Mouse (Mus musculus): ENCODE results near the gene Neurog3. TPM values are rescaled to one million over a fixed set of nuclear protein-coding genes. Genes with fewer than 3 reads are reported as not detected.

The Neurog3 gene
- total and polyA plus RNA-seq, 2 experiments from 2014 or later = not detected

DNA sequence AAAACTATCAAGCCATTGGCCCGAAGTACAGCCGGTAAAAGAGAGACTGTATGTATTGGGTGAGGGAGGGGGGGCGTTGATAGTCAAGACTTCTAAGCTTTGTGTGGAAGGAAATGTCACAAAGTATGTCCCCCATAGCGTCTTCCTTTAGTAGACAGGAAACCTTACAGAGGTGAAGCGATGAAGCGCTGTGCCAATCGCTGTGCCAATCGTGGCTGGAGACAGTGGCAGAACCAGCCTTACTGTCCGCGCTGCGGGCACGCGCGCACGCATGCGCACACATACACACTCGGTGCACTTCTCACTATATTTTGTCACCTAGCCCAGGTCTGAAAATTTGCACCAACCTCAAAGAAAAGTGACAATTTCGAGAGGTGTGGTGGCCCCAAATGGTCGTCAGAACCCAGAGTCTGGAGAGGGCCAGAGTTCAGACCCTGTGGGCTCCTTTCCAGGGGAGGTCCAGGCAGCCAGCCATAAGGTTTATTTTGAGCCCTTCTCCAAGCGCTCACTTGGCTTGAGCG, 5.1 kb upstream of the Neurog3 start:
- no peaks in the 10 kb centered on the region for H3K9me3 ChIP-seq (replicated peaks; ENCODE audit: control insufficient read depth, low read length)
- H3K27ac ChIP-seq (ENCODE audit: low read depth) = no peak overlapping the region
- WGBS = 37% methylated on average over 21 of the region's 21 CpGs
- no peaks in the 10 kb centered on the region for H3K36me3 ChIP-seq (replicated peaks; ENCODE audit: control insufficient read depth, insufficient read depth, low read length)
- no peak for DNase-seq (ENCODE audit: low spot score)
- TF ChIP-seq CTCF (IDR thresholded peaks at IDR 0.05; ENCODE audit: low read depth) (no peak), EP300 (IDR thresholded peaks at IDR 0.05; ENCODE audit: low read depth) (no peak)
- H3K27me3 ChIP-seq (ENCODE audit: control insufficient read depth, insufficient read depth, low read length) = peaks cover 61% of the 10 kb centered on the region
- no peak overlapping the region for H3K4me3 ChIP-seq (ENCODE audit: low read depth, low read length)
- no peak for ATAC-seq (ENCODE audit: insufficient read depth, low read depth)
- H3K4me1 ChIP-seq (ENCODE audit: control insufficient read depth, insufficient read depth) = no peaks in the 10 kb centered on the region
- no peak overlapping the region for H3K4me2 ChIP-seq (ENCODE audit: low read depth, low read length)
- no peak overlapping the region for H3K9ac ChIP-seq (replicated peaks; ENCODE audit: low read depth, low read length)

GRCm38 (mm10) chr10:62128316-62128951, 4.5 kb upstream of the Neurog3 start:
- TF ChIP-seq EP300 (IDR thresholded peaks at IDR 0.05; ENCODE audit: low read depth) = no peak
- no peak for TF ChIP-seq CTCF (IDR thresholded peaks at IDR 0.05; ENCODE audit: low read depth)
- ATAC-seq (ENCODE audit: insufficient read depth, low read depth) (no peak), DNase-seq (ENCODE audit: low spot score) (no peak)
- 2% methylated on average over 32 of the region's 32 CpGs for WGBS
- H3K4me2 ChIP-seq (ENCODE audit: low read depth, low read length) = no peak overlapping the region
- no peaks in the 10 kb centered on the region for H3K4me1 ChIP-seq (ENCODE audit: control insufficient read depth, insufficient read depth)
- H3K9ac ChIP-seq (replicated peaks; ENCODE audit: low read depth, low read length) = no peak overlapping the region
- no peaks in the 10 kb centered on the region for H3K36me3 ChIP-seq (replicated peaks; ENCODE audit: control insufficient read depth, insufficient read depth, low read length)
- no peaks in the 10 kb centered on the region for H3K9me3 ChIP-seq (replicated peaks; ENCODE audit: control insufficient read depth, low read length)
- H3K27me3 ChIP-seq (ENCODE audit: control insufficient read depth, insufficient read depth, low read length) = peaks cover 68% of the 10 kb centered on the region
- H3K27ac ChIP-seq (ENCODE audit: low read depth) = no peak overlapping the region
- H3K4me3 ChIP-seq (ENCODE audit: low read depth, low read length) = no peak overlapping the region

DNA sequence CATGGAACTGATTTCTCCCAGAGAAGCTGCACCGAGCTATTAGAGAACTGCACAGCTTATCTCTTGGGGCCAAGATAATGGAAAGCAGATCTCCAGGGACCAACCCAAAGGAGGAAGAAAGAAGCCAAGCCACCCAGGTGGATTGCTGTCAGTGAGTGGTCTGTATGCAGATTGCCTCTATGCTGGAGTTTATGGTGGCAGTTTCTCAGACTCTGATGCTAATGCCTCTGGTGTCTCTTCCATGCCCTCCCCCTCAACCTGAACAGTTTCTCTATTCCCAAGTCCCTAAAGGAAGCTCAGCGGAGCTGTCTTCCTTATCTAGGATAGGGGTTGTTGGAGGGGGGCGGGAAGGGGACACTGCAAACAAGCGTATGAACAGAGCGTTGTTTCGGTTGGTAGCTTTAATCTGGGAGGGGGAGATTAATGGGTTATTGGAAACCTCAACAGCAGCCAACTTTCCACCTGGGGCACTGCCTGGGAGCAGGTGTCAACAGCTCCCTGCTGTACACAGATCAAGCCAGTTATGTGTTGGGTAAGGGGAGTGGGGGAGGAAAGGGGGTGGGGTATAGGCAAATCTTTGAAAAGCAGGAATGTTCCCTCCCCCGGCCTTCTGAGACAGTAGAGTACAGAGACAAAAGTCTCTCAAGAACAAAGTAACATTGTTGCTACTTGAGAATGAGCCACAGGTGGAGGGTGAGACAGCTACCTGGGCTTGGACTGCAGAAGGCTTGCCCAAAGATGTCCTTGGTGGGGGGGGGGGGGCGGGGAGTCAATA, 3.0 kb downstream of the Neurog3 start:
- DNase-seq (ENCODE audit: low spot score) = no peak
- no peak overlapping the region for H3K27ac ChIP-seq (ENCODE audit: low read depth)
- WGBS = 5% methylated on average over 7 of the region's 8 CpGs
- no peaks in the 10 kb centered on the region for H3K9me3 ChIP-seq (replicated peaks; ENCODE audit: control insufficient read depth, low read length)
- H3K36me3 ChIP-seq (replicated peaks; ENCODE audit: control insufficient read depth, insufficient read depth, low read length) = no peaks in the 10 kb centered on the region
- H3K4me2 ChIP-seq (ENCODE audit: low read depth, low read length) = no peak overlapping the region
- H3K4me3 ChIP-seq (ENCODE audit: low read depth, low read length) = no peak overlapping the region
- peaks cover 75% of the 10 kb centered on the region for H3K27me3 ChIP-seq (ENCODE audit: control insufficient read depth, insufficient read depth, low read length)
- TF ChIP-seq EP300 (IDR thresholded peaks at IDR 0.05; ENCODE audit: low read depth) (no peak), CTCF (IDR thresholded peaks at IDR 0.05; ENCODE audit: low read depth) (no peak)
- no peak for ATAC-seq (ENCODE audit: insufficient read depth, low read depth)
- H3K9ac ChIP-seq (replicated peaks; ENCODE audit: low read depth, low read length) = no peak overlapping the region
- no peaks in the 10 kb centered on the region for H3K4me1 ChIP-seq (ENCODE audit: control insufficient read depth, insufficient read depth)

DNA sequence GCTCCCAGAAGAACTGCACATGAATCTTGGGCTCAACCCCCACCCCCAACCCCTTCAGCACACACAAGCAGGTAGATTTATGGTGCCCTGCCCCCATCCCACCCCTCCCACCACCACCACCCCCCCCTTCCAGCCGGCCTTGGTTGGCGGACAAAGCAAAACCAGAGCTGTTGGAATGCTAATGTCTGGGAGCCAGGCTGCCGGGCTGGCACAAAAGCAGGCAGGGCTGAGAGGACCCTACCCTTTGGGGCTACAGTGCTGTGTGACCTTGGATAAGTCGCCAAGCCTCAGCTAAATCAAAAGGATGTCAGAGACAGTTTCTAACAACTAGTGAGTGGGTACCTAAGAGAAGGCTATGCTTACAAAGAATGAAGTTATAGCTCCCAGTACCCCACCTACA, 4.3 kb downstream of the Neurog3 start:
- H3K27ac ChIP-seq (ENCODE audit: low read depth) = no peak overlapping the region
- no peak overlapping the region for H3K4me2 ChIP-seq (ENCODE audit: low read depth, low read length)
- no peaks in the 10 kb centered on the region for H3K36me3 ChIP-seq (replicated peaks; ENCODE audit: control insufficient read depth, insufficient read depth, low read length)
- no peak overlapping the region for H3K9ac ChIP-seq (replicated peaks; ENCODE audit: low read depth, low read length)
- DNase-seq (ENCODE audit: low spot score) (no peak), ATAC-seq (ENCODE audit: insufficient read depth, low read depth) (no peak)
- H3K4me1 ChIP-seq (ENCODE audit: control insufficient read depth, insufficient read depth) = no peaks in the 10 kb centered on the region
- TF ChIP-seq EP300 (IDR thresholded peaks at IDR 0.05; ENCODE audit: low read depth) (no peak), CTCF (IDR thresholded peaks at IDR 0.05; ENCODE audit: low read depth) (no peak)
- no peaks in the 10 kb centered on the region for H3K9me3 ChIP-seq (replicated peaks; ENCODE audit: control insufficient read depth, low read length)
- H3K27me3 ChIP-seq (ENCODE audit: control insufficient read depth, insufficient read depth, low read length) = peaks cover 62% of the 10 kb centered on the region
- H3K4me3 ChIP-seq (ENCODE audit: low read depth, low read length) = no peak overlapping the region
- WGBS = 16% methylated on average over 4 of the region's 4 CpGs

- H3K27me3 ChIP-seq (ENCODE audit: control insufficient read depth, insufficient read depth, low read length) = peaks cover 53% of the 10 kb centered on the region
- no peak overlapping the region for H3K27ac ChIP-seq (ENCODE audit: low read depth)
- DNase-seq (ENCODE audit: low spot score) (no peak), ATAC-seq (ENCODE audit: insufficient read depth, low read depth) (no peak)
- H3K9me3 ChIP-seq (replicated peaks; ENCODE audit: control insufficient read depth, low read length) = no peaks in the 10 kb centered on the region
- no peak overlapping the region for H3K9ac ChIP-seq (replicated peaks; ENCODE audit: low read depth, low read length)
- no peak overlapping the region for H3K4me3 ChIP-seq (ENCODE audit: low read depth, low read length)
- no peak overlapping the region for H3K4me2 ChIP-seq (ENCODE audit: low read depth, low read length)
- TF ChIP-seq CTCF (IDR thresholded peaks at IDR 0.05; ENCODE audit: low read depth) = no peak
- TF ChIP-seq EP300 (IDR thresholded peaks at IDR 0.05; ENCODE audit: low read depth) = no peak
- no peaks in the 10 kb centered on the region for H3K36me3 ChIP-seq (replicated peaks; ENCODE audit: control insufficient read depth, insufficient read depth, low read length)
- 17% methylated on average over 3 of the region's 3 CpGs for WGBS
- no peaks in the 10 kb centered on the region for H3K4me1 ChIP-seq (ENCODE audit: control insufficient read depth, insufficient read depth)
Measured at GRCm38 (mm10) chr10:62138040-62138439, 5.2 kb downstream of the Neurog3 start.

Data from heart, postnatal 0 days (tissue).